9 mouse cellular contexts compared by ENCODE assay signal in the genomic region with DNA sequence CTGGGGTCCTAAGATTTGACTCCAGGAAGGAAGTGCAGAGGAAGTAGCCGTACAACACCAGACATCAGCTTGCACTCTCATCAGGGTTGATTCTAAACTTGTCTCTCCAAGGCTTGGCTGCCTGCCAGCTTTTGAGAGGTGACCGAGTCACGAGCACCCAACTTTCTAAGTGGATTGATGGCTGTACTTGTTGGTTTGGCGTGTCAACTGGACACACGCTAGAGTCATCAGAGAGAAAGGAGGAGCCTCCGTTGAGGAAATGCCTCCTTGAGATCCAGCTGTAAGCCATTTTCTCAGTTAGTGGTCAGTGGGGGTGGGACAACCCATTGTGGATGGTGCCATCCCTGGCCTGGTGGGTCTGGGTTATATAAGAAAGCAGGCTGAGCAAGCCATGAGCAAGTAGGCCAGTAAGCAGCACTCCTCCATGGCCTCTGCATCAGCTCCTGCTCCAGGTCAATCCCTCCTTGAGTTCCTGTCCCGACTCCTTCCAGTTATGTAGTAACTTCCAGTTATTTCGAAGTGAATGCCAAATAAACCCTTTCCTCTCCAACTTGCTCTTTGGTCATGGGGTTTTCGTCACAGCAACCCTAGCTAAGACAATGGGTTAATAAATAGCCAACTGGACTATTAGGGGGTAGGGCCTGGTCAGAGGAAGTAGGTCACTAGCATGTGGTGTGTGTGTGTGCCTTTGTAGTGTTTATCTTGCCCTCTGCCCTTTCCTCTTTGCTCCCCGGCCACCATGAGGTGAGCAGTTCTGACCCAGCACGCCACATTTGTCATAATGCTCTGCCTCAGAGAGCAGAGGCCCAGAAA. TPM values are rescaled to one million over a fixed set of nuclear protein-coding genes. Genes with fewer than 3 reads are reported as not detected.
DNase-seq lines count a peak whose midpoint lies in the region; ATAC-seq lines count a peak whose summit lies in the region.
"Had no signal": no experiment of that assay in that cellular context is flagged by ENCODE, and none has a peak within 500 bp of the region (broad histone marks: within the 10 kb centered on the region; RNA-seq: fewer than 3 reads in every experiment).

No protein-coding gene starts in this region.

- no peaks in the 10 kb centered on the region for H3K27me3 ChIP-seq in lung, embryonic 16.5 days (ENCODE audit: control insufficient read depth, insufficient read depth, low read depth, low read length)
- H3K27me3 ChIP-seq in forebrain, embryonic 16.5 days (replicated peaks; ENCODE audit: control insufficient read depth, insufficient read depth, low read length): no peaks in the 10 kb centered on the region
- H3K27me3 ChIP-seq: limb, embryonic 13.5 days had no signal

- no peaks in the 10 kb centered on the region for H3K9me3 ChIP-seq in lung, embryonic 16.5 days (ENCODE audit: control insufficient read depth, low read length)
- no peaks in the 10 kb centered on the region for H3K9me3 ChIP-seq in forebrain, embryonic 16.5 days (ENCODE audit: control insufficient read depth, low read length)
- H3K9me3 ChIP-seq: limb, embryonic 13.5 days had no signal

- 0 out of 2 replicates have a peak, but pooled peaks have one; percentile 4 for ATAC-seq in granulocyte monocyte progenitor cell, adult 5-6 weeks (replicated peaks; ENCODE audit: poor library complexity, severe bottlenecking)
- peak; percentile 60 for ATAC-seq in lung, embryonic 16.5 days (ENCODE audit: low read depth)
- no peak for ATAC-seq in forebrain, embryonic 16.5 days
- no peak for ATAC-seq in erythroblast, adult 5-6 weeks (replicated peaks; ENCODE audit: low FRiP score, poor library complexity, severe bottlenecking)

- WGBS in lung, embryonic 16.5 days: 27% methylated on average over 11 of the region's 11 CpGs
- 86% methylated on average over 11 of the region's 11 CpGs for WGBS in forebrain, embryonic 16.5 days

- H3K4me2 ChIP-seq in lung, embryonic 16.5 days (ENCODE audit: low read depth, low read length): no peak overlapping the region
- no peak overlapping the region for H3K4me2 ChIP-seq in forebrain, embryonic 16.5 days (ENCODE audit: low read length)
- H3K4me2 ChIP-seq: limb, embryonic 13.5 days had no signal

- no peak overlapping the region for H3K4me3 ChIP-seq in lung, embryonic 16.5 days (ENCODE audit: low read length)
- no peak overlapping the region for H3K4me3 ChIP-seq in forebrain, embryonic 16.5 days (replicated peaks; ENCODE audit: low read length)
- H3K4me3 ChIP-seq: limb, embryonic 13.5 days had no signal

- H3K27ac ChIP-seq in lung, embryonic 16.5 days (ENCODE audit: low read length): peak overlapping the region; percentile 32; the same call in 1 of the 2 replicates
- no peak overlapping the region for H3K27ac ChIP-seq in forebrain, embryonic 16.5 days (ENCODE audit: low read length)
- H3K27ac ChIP-seq: limb, embryonic 13.5 days had no signal

- H3K9ac ChIP-seq in lung, embryonic 16.5 days (ENCODE audit: low read length): no peak overlapping the region
- H3K9ac ChIP-seq in forebrain, embryonic 16.5 days (replicated peaks; ENCODE audit: low read depth, low read length): no peak overlapping the region
- H3K9ac ChIP-seq: limb, embryonic 13.5 days had no signal

- peaks cover 29% of the 10 kb centered on the region for H3K4me1 ChIP-seq in lung, embryonic 16.5 days (replicated peaks; ENCODE audit: control insufficient read depth, insufficient read depth, low read length)
- no peaks in the 10 kb centered on the region for H3K4me1 ChIP-seq in forebrain, embryonic 16.5 days (replicated peaks; ENCODE audit: control insufficient read depth, insufficient read depth, low read length)

- peak; percentile 32 for DNase-seq in gastrocnemius, postnatal 25 days
- no peak for DNase-seq in gastrocnemius, postnatal 4 days (ENCODE audit: low spot score in 2 of 2)
- DNase-seq in kidney, adult 9 months: peak; percentile 90
- DNase-seq in frontal cortex, postnatal 25 days (ENCODE audit: low spot score in 2 of 2): no peak

- H3K36me3 ChIP-seq in lung, embryonic 16.5 days (ENCODE audit: control insufficient read depth, insufficient read depth, low read length): no peaks in the 10 kb centered on the region
- no peaks in the 10 kb centered on the region for H3K36me3 ChIP-seq in forebrain, embryonic 16.5 days (ENCODE audit: control insufficient read depth, insufficient read depth)
- H3K36me3 ChIP-seq: limb, embryonic 13.5 days had no signal

RNA-seq across cellular contexts. Expression of a gene that starts 21.1 kb away (rescaled TPM):
- total RNA-seq in gastrocnemius, postnatal 25 days (2021): 10 to 100 TPM; 28.4 to 33.7 TPM
- 100 to 1,000 TPM in 1 of 2 experiments, 10 to 100 TPM in 1; 99.0 to 103 TPM for total RNA-seq in gastrocnemius, postnatal 4 days (2021)
- total RNA-seq in granulocyte monocyte progenitor cell, adult 5-6 weeks (2014; fragmentation: Nextera tagmentation): 22.5 and 27.5 TPM in 2 replicates
- total RNA-seq in granulocyte monocyte progenitor cell, adult 5-6 weeks (2017): 27.7 and 31.3 TPM in 2 replicates
- 356 and 405 TPM in 2 replicates for polyA plus RNA-seq in lung, embryonic 16.5 days (2015; fragmentation: Nextera tagmentation; extraction: Ambion mirVana)
- 78.4 and 101 TPM in 2 replicates for polyA plus RNA-seq in forebrain, embryonic 16.5 days (2015; fragmentation: Nextera tagmentation; extraction: Ambion mirVana)
- total RNA-seq in erythroblast, adult 5-6 weeks (2015; ENCODE audit: low replicate concordance): 52.1 and 58.5 TPM in 2 replicates
- total RNA-seq in erythroblast, adult 5-6 weeks (2017; ENCODE audit: low replicate concordance): 25.1 and 33.0 TPM in 2 replicates

RNA-seq across cellular contexts. Expression of a gene that starts 30.9 kb away (rescaled TPM):
- 10 to 100 TPM; 17.3 to 42.4 TPM for total RNA-seq in gastrocnemius, postnatal 25 days (2021)
- 10 to 100 TPM; 26.3 to 26.7 TPM for total RNA-seq in gastrocnemius, postnatal 4 days (2021)
- total RNA-seq in granulocyte monocyte progenitor cell, adult 5-6 weeks (2014; fragmentation: Nextera tagmentation): 0.43 and 5.1 TPM in 2 replicates
- total RNA-seq in granulocyte monocyte progenitor cell, adult 5-6 weeks (2017): 0.10 and 0.39 TPM in 2 replicates
- polyA plus RNA-seq in lung, embryonic 16.5 days (2015; fragmentation: Nextera tagmentation; extraction: Ambion mirVana): 21.6 and 22.2 TPM in 2 replicates
- 6.3 and 9.8 TPM in 2 replicates for polyA plus RNA-seq in forebrain, embryonic 16.5 days (2015; fragmentation: Nextera tagmentation; extraction: Ambion mirVana)
- total RNA-seq in erythroblast, adult 5-6 weeks (2015; ENCODE audit: low replicate concordance): 16.1 and 16.7 TPM in 2 replicates
- 20.7 and 26.9 TPM in 2 replicates for total RNA-seq in erythroblast, adult 5-6 weeks (2017; ENCODE audit: low replicate concordance)

Comparison
In these comparisons a context has a peak if more than half of its experiments do, and no peak if none do; other contexts are left out.
1. DNase-seq: peak in gastrocnemius, postnatal 25 days (single experiment) and kidney, adult 9 months (single experiment); none in gastrocnemius, postnatal 4 days (0 of 2) and frontal cortex, postnatal 25 days (0 of 2).
2. ATAC-seq: peak in granulocyte monocyte progenitor cell, adult 5-6 weeks (single experiment) and lung, embryonic 16.5 days (single experiment); none in forebrain, embryonic 16.5 days (single experiment) and erythroblast, adult 5-6 weeks (single experiment).